Mouse (Mus musculus) heart, adult 2 months (tissue): ENCODE measurements at regions not wholly inside any gene's neighbourhood (a gene's known extent, or its start where the extent isn't known, plus 50 kb on each side); places are given as distances from the start of the nearest gene placed in this dataset.

ENCODE experiments used
- DNase-seq, 2 experiments: peaks; one replicate each; pipeline ENCODE4 v3.0.0; 2021
- H3K27ac ChIP-seq: fragments of 200-600 bp; 2 replicates; pipeline ENCODE4 v1.8.1; 2022
- H3K27me3 ChIP-seq: fragments of 200-500 bp; 2 replicates; pipeline ENCODE4 v1.6.1; 2012; ENCODE audit warnings: mild to moderate bottlenecking, low read length, inconsistent platforms, mixed read lengths; ENCODE audit not compliant: control insufficient read depth, insufficient read depth
- H3K36me3 ChIP-seq: fragments of 200-500 bp; 2 replicates; pipeline ENCODE4 v1.6.1; 2012; ENCODE audit warnings: low read length, inconsistent platforms; ENCODE audit not compliant: control insufficient read depth, insufficient read depth
- H3K4me1 ChIP-seq: fragments of 200-500 bp; 2 replicates; pipeline ENCODE4 v1.6.1; 2011; ENCODE audit warnings: low read length; ENCODE audit not compliant: control insufficient read depth, insufficient read depth
- H3K4me3 ChIP-seq: fragments of 200-600 bp; 2 replicates; pipeline ENCODE4 v1.8.1; 2022
- H3K79me2 ChIP-seq: fragments of 200-500 bp; replicated peaks from 2 replicates; pipeline ENCODE4 v1.6.1; 2012; ENCODE audit warnings: mild to moderate bottlenecking, inconsistent platforms, low read length, moderate library complexity, mixed read lengths; ENCODE audit not compliant: control insufficient read depth, insufficient read depth
- H3K9ac ChIP-seq: fragments of 200-500 bp; 2 replicates; pipeline ENCODE4 v1.6.1; 2012; ENCODE audit warnings: low read depth, mild to moderate bottlenecking, control low read depth, inconsistent platforms, low read length, mixed read lengths
- CTCF ChIP-seq: fragments of 200-600 bp; IDR thresholded peaks from 2 replicates; pipeline ENCODE4 v1.8.1; 2022; ENCODE audit warnings: antibody characterized with exemption, mild to moderate bottlenecking, moderate library complexity
- EP300 ChIP-seq: fragments of 200-500 bp; IDR thresholded peaks from 2 replicates; pipeline ENCODE4 v1.6.1; 2011; ENCODE audit warnings: low read depth, low read length, control low read depth; ENCODE audit not compliant: insufficient read depth
- POLR2A ChIP-seq: fragments of 200-500 bp; IDR thresholded peaks from 2 replicates; pipeline ENCODE4 v1.6.1; 2011; ENCODE audit warnings: mild to moderate bottlenecking, low read depth, low read length, control low read depth; ENCODE audit not compliant: insufficient read depth
- WGBS: fragments of 180-500 bp; shearing (Covaris S2); methylation state at CpG from one replicate; pipeline ENCODE4 v1.1.7; 2018; 5-methylcytosine and 5-hydroxymethylcytosine counted together
- intact Hi-C: fragments of 180-260 bp; cut with DNase I; formaldehyde crosslinking; loops from one replicate; pipeline ENCODE4 v1.15.1; 2025

- Histone ChIP-seq H3K4me3 (no peak overlapping the region), H3K36me3 (peaks cover 11% of the 10 kb centered on the region), H3K27ac (peak overlapping the region; percentile 70), H3K4me1 (peaks cover 7% of the 10 kb centered on the region), H3K9ac (no peak overlapping the region), H3K27me3 (no peaks in the 10 kb centered on the region), H3K79me2 (no peaks in the 10 kb centered on the region)
- TF ChIP-seq EP300 (0 out of 2 replicates have a peak, but pooled peaks have one; percentile 47), CTCF (no peak), POLR2A (no peak)
- intact Hi-C loops = no loop called here
- peak; percentile 42 to 65 for DNase-seq
- WGBS = 18% methylated on average over 8 of the region's 8 CpGs
Measured at GRCm38 (mm10) chr2:21037181-21037580, 68.5 kb upstream of the Arhgap21 start.

- WGBS = 80% methylated on average over 5 of the region's 5 CpGs
- Histone ChIP-seq H3K36me3 (peaks cover 11% of the 10 kb centered on the region), H3K27ac (no peak overlapping the region), H3K4me3 (no peak overlapping the region), H3K79me2 (no peaks in the 10 kb centered on the region), H3K9ac (no peak overlapping the region), H3K27me3 (no peaks in the 10 kb centered on the region), H3K4me1 (peaks cover 7% of the 10 kb centered on the region)
- DNase-seq = no peak
- intact Hi-C loops = no loop called here
- TF ChIP-seq POLR2A (no peak), EP300 (no peak), CTCF (no peak)
Measured at GRCm38 (mm10) chr2:21035884-21036648, 67.4 kb upstream of the Arhgap21 start.

GRCm38 (mm10) chr2:21034651-21035050 lies 66.0 kb upstream of the Arhgap21 start:
- Histone ChIP-seq H3K36me3 (peaks cover 11% of the 10 kb centered on the region), H3K4me3 (no peak overlapping the region), H3K9ac (no peak overlapping the region), H3K79me2 (no peaks in the 10 kb centered on the region), H3K27me3 (no peaks in the 10 kb centered on the region), H3K4me1 (peaks cover 7% of the 10 kb centered on the region), H3K27ac (no peak overlapping the region)
- no peak for TF ChIP-seq EP300
- no peak for TF ChIP-seq CTCF
- no peak for TF ChIP-seq POLR2A
- DNase-seq = no peak
- intact Hi-C loops = loop anchor here (5.0 kb wide), 1 partner anchor 62 kb away; no protein-coding TSS in a partner anchor
- 51% methylated on average over 8 of the region's 8 CpGs for WGBS

DNA sequence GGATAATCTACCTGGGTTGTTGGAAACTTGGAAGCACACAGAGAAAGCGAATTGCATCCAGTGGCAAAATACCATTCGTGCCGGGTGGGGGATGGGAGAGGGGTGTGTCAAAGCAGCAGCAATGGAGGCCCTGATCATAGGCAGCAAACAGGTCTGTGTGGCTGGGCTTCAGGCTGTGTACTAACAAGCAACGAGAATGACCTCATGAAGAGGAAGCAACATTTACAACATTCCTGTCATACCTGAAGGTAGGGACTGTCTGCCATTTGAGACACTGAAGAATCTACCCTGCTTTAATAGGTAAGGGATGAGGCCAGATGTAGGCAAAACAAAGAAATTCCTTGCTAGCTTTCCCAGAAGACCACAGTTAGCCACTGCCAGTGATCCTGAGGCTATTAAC lies 62.0 kb upstream of the Arhgap21 start:
- intact Hi-C loops = loop anchor here (5.0 kb wide), 1 partner anchor 58 kb away; no protein-coding TSS in a partner anchor
- Histone ChIP-seq H3K27me3 (no peaks in the 10 kb centered on the region), H3K4me3 (no peak overlapping the region), H3K4me1 (peaks cover 4% of the 10 kb centered on the region), H3K79me2 (no peaks in the 10 kb centered on the region), H3K27ac (no peak overlapping the region), H3K36me3 (no peaks in the 10 kb centered on the region), H3K9ac (no peak overlapping the region)
- WGBS = 74% methylated on average over 4 of the region's 4 CpGs
- DNase-seq = no peak
- no peak for TF ChIP-seq CTCF
- TF ChIP-seq POLR2A = no peak

DNA sequence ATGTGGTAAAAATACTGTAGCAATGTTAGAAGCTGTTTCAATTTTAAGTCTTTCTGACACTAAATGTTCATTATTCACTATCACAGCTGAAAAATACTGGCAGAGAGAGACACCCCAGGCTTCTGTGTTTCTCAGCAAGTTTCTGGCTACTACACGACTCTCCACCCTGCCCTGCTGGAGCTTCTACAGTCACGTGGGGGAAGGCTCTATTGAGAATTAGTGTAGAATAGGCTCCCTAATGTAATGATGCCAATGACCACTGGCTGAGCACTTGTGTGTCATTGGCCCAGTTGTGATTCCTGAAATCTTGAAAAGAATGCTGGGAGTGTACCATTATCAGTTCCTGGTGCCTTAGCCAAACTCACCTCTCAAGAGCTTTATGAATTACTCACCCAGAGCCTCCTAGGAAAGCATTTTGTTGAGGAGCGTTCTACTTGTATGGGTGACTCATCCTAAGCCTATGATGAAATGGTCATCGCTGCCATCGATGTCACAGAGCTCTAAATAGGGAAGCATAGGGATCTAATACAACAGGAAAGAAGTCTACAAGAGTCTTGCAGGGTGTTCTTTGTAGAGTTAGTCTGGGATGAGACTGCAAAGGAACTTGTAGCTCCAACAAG lies 60.8 kb upstream of the Arhgap21 start:
- H3K9ac ChIP-seq = no peak overlapping the region
- no peaks in the 10 kb centered on the region for H3K27me3 ChIP-seq
- H3K4me1 ChIP-seq = peaks cover 4% of the 10 kb centered on the region
- no peaks in the 10 kb centered on the region for H3K36me3 ChIP-seq
- peak overlapping the region; percentile 34; the same call in 1 of the 2 replicates for H3K27ac ChIP-seq
- DNase-seq = peak in 1 of 2 experiments; percentile 21
- intact Hi-C loops = loop anchor here (5.0 kb wide), 1 partner anchor 57 kb away; no protein-coding TSS in a partner anchor
- no peak overlapping the region for H3K4me3 ChIP-seq
- no peak for TF ChIP-seq POLR2A
- TF ChIP-seq CTCF = no peak
- no peak for TF ChIP-seq EP300
- no peaks in the 10 kb centered on the region for H3K79me2 ChIP-seq
- WGBS = 54% methylated on average over 5 of the region's 5 CpGs

DNA sequence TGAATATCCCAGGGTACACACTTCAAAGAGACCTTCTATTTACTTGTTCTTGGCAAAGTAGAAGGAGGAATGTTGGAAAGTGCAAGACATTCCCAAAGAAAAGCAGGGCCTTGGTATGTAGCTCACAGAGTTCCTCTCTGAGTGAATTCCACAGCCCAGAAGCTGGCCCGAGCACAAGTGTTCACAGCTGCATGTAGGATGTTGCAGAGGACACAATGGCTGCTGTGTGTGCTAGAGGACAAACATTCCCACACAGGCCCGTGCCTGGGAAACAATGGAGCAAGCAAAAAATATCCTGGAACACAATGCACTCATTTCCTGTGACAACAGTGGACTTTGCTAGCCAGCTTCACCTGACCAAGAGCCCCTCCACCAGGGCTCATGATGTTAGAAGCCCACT lies 59.9 kb upstream of the Arhgap21 start:
- no peaks in the 10 kb centered on the region for H3K36me3 ChIP-seq
- DNase-seq = peak; percentile 40 to 59
- peak overlapping the region; percentile 12; the same call in 1 of the 2 replicates for H3K27ac ChIP-seq
- H3K9ac ChIP-seq = no peak overlapping the region
- peaks cover 4% of the 10 kb centered on the region for H3K4me1 ChIP-seq
- H3K4me3 ChIP-seq = no peak overlapping the region
- H3K79me2 ChIP-seq = no peaks in the 10 kb centered on the region
- intact Hi-C loops = no loop called here
- 4% methylated on average over 2 of the region's 2 CpGs for WGBS
- TF ChIP-seq EP300 = peak; percentile 72; the same call in 1 of the 2 replicates
- TF ChIP-seq CTCF = no peak
- H3K27me3 ChIP-seq = no peaks in the 10 kb centered on the region
